Mouse (Mus musculus) heart, postnatal 0 days (tissue): ENCODE data around the gene Wdr83. TPM values are rescaled to one million over a fixed set of nuclear protein-coding genes. Genes with fewer than 3 reads are reported as not detected.

Experiments used
- ATAC-seq: fragments of 200-750 bp; cut with Nextera tagmentation; 2 replicates; pipeline ENCODE4 v1.8.0; 2017; ENCODE audit warnings: low read depth, moderate number of reproducible peaks, moderate library complexity; ENCODE audit not compliant: insufficient read depth
- DNase-seq: peaks from one replicate; pipeline ENCODE4 v3.0.0-alpha.2; 2016; ENCODE audit warnings: low spot score
- H3K27ac ChIP-seq: fragments of 300-500 bp; sonication (generic); 2 replicates; pipeline ENCODE4 v1.5.1; 2014; ENCODE audit warnings: low read depth, mild to moderate bottlenecking
- H3K27me3 ChIP-seq: fragments of 300-500 bp; sonication (generic); 2 replicates; pipeline ENCODE4 v1.6.1; 2014; ENCODE audit warnings: low read length, mixed read lengths; ENCODE audit not compliant: control insufficient read depth, insufficient read depth
- H3K36me3 ChIP-seq: fragments of 300-500 bp; sonication (generic); replicated peaks from 2 replicates; pipeline ENCODE4 v1.6.1; 2014; ENCODE audit warnings: low read length, mixed read lengths; ENCODE audit not compliant: control insufficient read depth, insufficient read depth
- H3K4me1 ChIP-seq: fragments of 300-500 bp; sonication (generic); 2 replicates; pipeline ENCODE4 v1.6.1; 2014; ENCODE audit warnings: antibody characterized with exemption; ENCODE audit not compliant: control insufficient read depth, insufficient read depth
- H3K4me2 ChIP-seq: fragments of 300-500 bp; sonication (generic); 2 replicates; pipeline ENCODE4 v1.6.1; 2014; ENCODE audit warnings: low read depth, mild to moderate bottlenecking, low read length, moderate library complexity
- H3K4me3 ChIP-seq: fragments of 300-500 bp; sonication (generic); 2 replicates; pipeline ENCODE4 v1.5.1; 2014; ENCODE audit warnings: low read depth, low read length
- H3K9ac ChIP-seq: fragments of 300-500 bp; sonication (generic); replicated peaks from 2 replicates; pipeline ENCODE4 v1.6.1; 2014; ENCODE audit warnings: low read depth, low read length, mixed read lengths
- H3K9me3 ChIP-seq: fragments of 300-500 bp; sonication (generic); replicated peaks from 2 replicates; pipeline ENCODE4 v1.6.1; 2016; ENCODE audit warnings: low read length; ENCODE audit not compliant: control insufficient read depth
- CTCF ChIP-seq: IDR thresholded peaks from 2 replicates; pipeline ENCODE4 v1.5.1; 2016; ENCODE audit warnings: antibody characterized with exemption, control low read depth, low read depth
- EP300 ChIP-seq: IDR thresholded peaks from 2 replicates; pipeline ENCODE4 v1.6.1; 2016; ENCODE audit warnings: antibody characterized with exemption, low read depth
- WGBS: fragments of 180-500 bp; shearing (Covaris S2); extraction: QIAGEN DNeasy Blood & Tissue Kit; methylation state at CpG from one replicate; pipeline ENCODE4 v1.1.7; 2014; 5-methylcytosine and 5-hydroxymethylcytosine counted together
- polyA plus RNA-seq: library from polyadenylated mRNA; unstranded; fragments of >200 nt; fragmentation: Nextera tagmentation; extraction: Ambion mirVana; gene quantifications from 2 replicates; pipeline ENCODE4 v1.2.1, GENCODE M21; 2015
- total RNA-seq: library from RNA; depleted of rRNA; stranded (reverse); fragments of >200 nt; gene quantifications from 2 replicates; pipeline ENCODE4 v1.2.3, GENCODE M21; 2014; ENCODE audit warnings: low replicate concordance

The Wdr83 gene
- total and polyA plus RNA-seq, 2 experiments from 2014 or later = 31.0 to 38.8 TPM

DNA sequence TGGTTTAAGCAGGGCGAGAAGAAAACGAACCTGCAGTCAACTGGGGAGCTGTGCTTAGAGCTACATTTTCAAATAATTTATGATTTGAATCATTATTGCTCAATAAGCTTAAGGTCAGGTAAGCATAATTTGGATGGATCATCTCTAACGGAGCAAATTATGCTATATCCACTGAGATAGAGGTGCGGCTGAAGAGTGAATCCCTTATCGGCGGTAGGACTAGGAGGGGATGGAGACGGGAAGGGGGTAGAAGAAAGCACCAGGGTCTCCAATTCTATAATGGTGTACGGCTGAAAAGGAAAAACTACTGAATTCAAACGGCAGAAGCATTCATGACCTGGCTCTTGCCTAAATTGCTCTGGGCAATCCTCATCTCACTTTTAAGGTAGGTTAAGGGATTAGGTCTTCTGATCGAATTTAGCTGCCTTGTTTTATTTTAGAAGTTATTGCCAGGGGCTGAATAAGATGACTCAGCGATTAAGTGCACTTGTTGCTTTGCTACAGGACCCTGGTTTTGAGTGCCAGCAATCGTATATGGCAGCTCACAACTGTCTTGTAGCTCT, 45.9 kb downstream of the Wdr83 start:
- Histone ChIP-seq H3K27ac (peak overlapping the region; percentile 96), H3K4me3 (peak overlapping the region; percentile 76), H3K4me1 (peaks cover 14% of the 10 kb centered on the region), H3K36me3 (peaks cover 25% of the 10 kb centered on the region), H3K27me3 (no peaks in the 10 kb centered on the region), H3K9me3 (no peaks in the 10 kb centered on the region), H3K4me2 (peak overlapping the region; percentile 97), H3K9ac (peak overlapping the region; percentile 94)
- DNase-seq (no peak), ATAC-seq (no peak)
- TF ChIP-seq CTCF (no peak), EP300 (no peak)
- 8% methylated on average over 12 of the region's 12 CpGs for WGBS

DNA sequence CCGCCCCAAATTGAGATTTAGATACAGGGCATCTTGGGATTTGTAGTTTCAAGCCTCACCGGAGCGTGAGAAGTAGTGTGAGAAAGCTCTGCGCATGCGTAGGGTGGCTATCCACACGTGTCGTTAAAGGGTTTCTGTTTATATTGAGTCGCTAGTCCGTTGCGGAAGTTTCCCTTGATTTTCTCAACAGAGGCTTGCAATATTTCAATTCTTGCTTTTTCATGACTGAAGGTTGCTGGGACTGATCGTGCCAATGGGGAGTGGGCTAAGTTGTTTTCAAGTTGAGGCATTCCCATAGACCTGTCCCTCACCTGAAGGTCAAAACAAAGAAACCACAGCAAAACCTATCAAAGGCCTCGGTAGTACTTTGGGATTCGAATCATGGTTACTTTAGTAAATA, 46.3 kb downstream of the Wdr83 start:
- TF ChIP-seq CTCF (no peak), EP300 (no peak)
- no peaks in the 10 kb centered on the region for H3K27me3 ChIP-seq

DNA sequence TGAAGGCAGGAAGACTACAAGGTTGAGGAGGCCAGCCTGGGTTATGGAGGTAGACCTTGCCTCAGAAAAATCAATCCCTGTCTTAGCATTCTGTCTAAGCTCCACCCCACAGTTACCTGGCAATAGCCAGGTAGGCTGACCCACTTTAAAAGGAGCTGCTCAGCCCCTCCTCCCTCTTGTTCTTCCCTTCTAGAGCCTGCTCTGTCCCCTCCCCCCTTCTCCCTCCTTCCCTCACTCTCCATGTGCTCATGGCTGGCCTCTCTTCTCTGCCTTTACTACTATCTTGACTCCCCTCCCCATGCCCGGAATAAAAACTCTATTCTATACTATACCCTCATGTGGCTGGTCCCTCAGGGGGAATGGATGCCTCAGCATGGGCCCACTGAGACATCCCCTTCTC, 47.2 kb downstream of the Wdr83 start:
- no peak overlapping the region for H3K4me3 ChIP-seq
- H3K4me2 ChIP-seq = no peak overlapping the region
- no peak overlapping the region for H3K27ac ChIP-seq
- no peak for DNase-seq
- H3K4me1 ChIP-seq = peaks cover 14% of the 10 kb centered on the region
- 40% methylated on average over 1 of the region's 1 CpGs for WGBS
- H3K9ac ChIP-seq = no peak overlapping the region
- no peak for TF ChIP-seq EP300
- no peak for TF ChIP-seq CTCF
- no peaks in the 10 kb centered on the region for H3K27me3 ChIP-seq
- H3K9me3 ChIP-seq = no peaks in the 10 kb centered on the region
- ATAC-seq = no peak
- H3K36me3 ChIP-seq = peaks cover 32% of the 10 kb centered on the region

More for the DNA sequence above, 46.3 kb downstream of the Wdr83 start:
- Histone ChIP-seq H3K4me1 (peaks cover 14% of the 10 kb centered on the region), H3K36me3 (peaks cover 28% of the 10 kb centered on the region), H3K4me2 (peak overlapping the region; percentile 97), H3K4me3 (peak overlapping the region; percentile 76), H3K9ac (peak overlapping the region; percentile 94; the same call in 1 of the 2 replicates), H3K9me3 (no peaks in the 10 kb centered on the region), H3K27ac (no peak overlapping the region)
- ATAC-seq (no peak), DNase-seq (peak; percentile 87)
- WGBS = 4% methylated on average over 13 of the region's 13 CpGs

DNA sequence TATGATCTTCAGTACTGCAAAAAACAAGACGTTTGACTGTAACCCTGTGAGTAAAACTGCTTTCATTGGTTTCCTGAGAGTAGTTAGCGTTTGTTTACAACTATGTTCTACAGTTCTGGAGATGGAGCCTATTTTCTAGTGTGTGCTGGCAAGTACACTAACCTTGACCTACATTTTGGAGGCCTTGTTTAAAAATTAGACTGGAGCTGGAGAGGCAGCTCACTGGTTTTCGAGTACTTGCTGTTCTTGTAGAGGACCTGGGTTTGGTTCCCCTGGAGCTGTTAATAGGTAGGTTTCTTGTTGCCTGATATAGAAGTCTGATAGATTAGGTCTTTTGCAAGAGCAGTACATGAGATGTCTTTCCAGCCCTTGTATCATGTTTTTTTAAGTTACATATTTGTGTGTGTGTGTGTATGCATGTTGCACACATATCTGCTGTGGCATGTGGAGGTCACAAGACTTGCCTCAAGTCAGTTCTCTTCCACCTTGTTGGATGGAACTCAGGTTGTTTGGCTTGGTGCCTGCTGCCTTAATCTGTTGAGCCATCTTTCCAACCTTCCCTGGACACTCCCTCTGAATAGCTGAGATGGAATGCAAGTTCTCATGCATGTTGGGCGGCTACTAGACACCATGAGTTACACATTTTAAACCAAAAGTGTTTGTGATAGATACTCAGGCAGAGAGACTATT, 48.3 kb downstream of the Wdr83 start:
- Histone ChIP-seq H3K9me3 (no peaks in the 10 kb centered on the region), H3K4me2 (no peak overlapping the region), H3K36me3 (peaks cover 32% of the 10 kb centered on the region), H3K27ac (no peak overlapping the region), H3K4me3 (no peak overlapping the region), H3K9ac (no peak overlapping the region), H3K27me3 (no peaks in the 10 kb centered on the region), H3K4me1 (peaks cover 18% of the 10 kb centered on the region)
- no peak for TF ChIP-seq EP300
- TF ChIP-seq CTCF = no peak
- no peak for DNase-seq
- WGBS = 80% methylated on average over 4 of the region's 4 CpGs
- ATAC-seq = no peak

DNA sequence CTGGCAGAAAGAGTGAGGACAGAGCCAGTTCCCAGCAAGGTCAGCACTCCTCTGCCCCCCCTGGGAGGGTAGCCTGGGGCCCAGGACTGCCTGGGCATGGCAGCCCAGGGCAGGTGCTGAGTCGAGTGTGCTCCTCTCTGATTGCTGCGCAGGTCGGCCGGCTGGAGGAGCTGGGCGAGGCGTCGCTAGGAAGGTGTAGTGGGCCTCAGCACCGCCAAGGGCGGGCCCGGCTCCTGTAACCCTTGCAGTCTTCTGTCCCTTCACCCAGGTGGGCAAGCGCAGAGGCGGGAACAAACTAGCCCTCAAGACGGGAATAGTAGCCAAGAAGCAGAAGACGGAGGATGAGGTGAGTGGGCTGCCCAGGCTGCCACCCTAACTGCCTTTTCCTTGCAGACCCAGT, 51.8 kb downstream of the Wdr83 start:
- DNase-seq (no peak), ATAC-seq (no peak)
- peaks cover 32% of the 10 kb centered on the region for H3K36me3 ChIP-seq
- peaks cover 28% of the 10 kb centered on the region for H3K4me1 ChIP-seq
- TF ChIP-seq CTCF = no peak
- no peak overlapping the region for H3K4me2 ChIP-seq
- no peak overlapping the region for H3K9ac ChIP-seq
- H3K27me3 ChIP-seq = no peaks in the 10 kb centered on the region
- WGBS = 87% methylated on average over 14 of the region's 14 CpGs
- no peak overlapping the region for H3K4me3 ChIP-seq
- no peak overlapping the region for H3K27ac ChIP-seq
- no peaks in the 10 kb centered on the region for H3K9me3 ChIP-seq
